Mouse (Mus musculus) lung, embryonic 15.5 days (tissue): ENCODE results near the gene H3f3b. TPM values are rescaled to one million over a fixed set of nuclear protein-coding genes. Genes with fewer than 3 reads are reported as not detected.

Experiments
- ATAC-seq: fragments of 200-750 bp; cut with Nextera tagmentation; 2 replicates; pipeline ENCODE4 v1.8.0; 2017; ENCODE audit warnings: moderate number of reproducible peaks, borderline replicate concordance; ENCODE audit not compliant: low FRiP score, low TSS enrichment; ENCODE audit errors: extremely low read depth
- H3K27ac ChIP-seq: fragments of 300-500 bp; sonication (generic); 2 replicates; pipeline ENCODE4 v1.5.1; 2015; ENCODE audit warnings: moderate library complexity, mild to moderate bottlenecking, inconsistent platforms
- H3K27me3 ChIP-seq: fragments of 300-500 bp; sonication (generic); 2 replicates; pipeline ENCODE4 v1.6.1; 2015; ENCODE audit warnings: inconsistent platforms
- H3K36me3 ChIP-seq: fragments of 300-500 bp; sonication (generic); 2 replicates; pipeline ENCODE4 v1.6.1; 2015; ENCODE audit warnings: inconsistent platforms
- H3K4me1 ChIP-seq: fragments of 300-500 bp; sonication (generic); 2 replicates; pipeline ENCODE4 v1.6.1; 2015; ENCODE audit warnings: inconsistent platforms
- H3K4me2 ChIP-seq: fragments of 300-500 bp; sonication (generic); 2 replicates; pipeline ENCODE4 v1.6.1; 2015; ENCODE audit warnings: inconsistent platforms, mild to moderate bottlenecking, moderate library complexity
- H3K4me3 ChIP-seq: fragments of 300-500 bp; sonication (generic); 2 replicates; pipeline ENCODE4 v1.5.1; 2015; ENCODE audit warnings: mild to moderate bottlenecking, inconsistent platforms
- H3K9ac ChIP-seq: fragments of 300-500 bp; sonication (generic); 2 replicates; pipeline ENCODE4 v1.6.1; 2015; ENCODE audit warnings: inconsistent platforms
- H3K9me3 ChIP-seq: fragments of 300-500 bp; sonication (generic); 2 replicates; pipeline ENCODE4 v1.6.1; 2016; ENCODE audit warnings: inconsistent platforms
- WGBS: fragments of 180-500 bp; shearing (Covaris S2); methylation state at CpG from one replicate; pipeline ENCODE4 v1.1.7; 2015; 5-methylcytosine and 5-hydroxymethylcytosine counted together
- polyA plus RNA-seq: library from polyadenylated mRNA; unstranded; fragments of >200 nt; fragmentation: Nextera tagmentation; extraction: Ambion mirVana; gene quantifications from 2 replicates; pipeline ENCODE4 v1.2.1, GENCODE M21; 2015

Gene H3f3b
- polyA plus RNA-seq, 1 experiment from 2014 or later: 1,879 TPM

DNA sequence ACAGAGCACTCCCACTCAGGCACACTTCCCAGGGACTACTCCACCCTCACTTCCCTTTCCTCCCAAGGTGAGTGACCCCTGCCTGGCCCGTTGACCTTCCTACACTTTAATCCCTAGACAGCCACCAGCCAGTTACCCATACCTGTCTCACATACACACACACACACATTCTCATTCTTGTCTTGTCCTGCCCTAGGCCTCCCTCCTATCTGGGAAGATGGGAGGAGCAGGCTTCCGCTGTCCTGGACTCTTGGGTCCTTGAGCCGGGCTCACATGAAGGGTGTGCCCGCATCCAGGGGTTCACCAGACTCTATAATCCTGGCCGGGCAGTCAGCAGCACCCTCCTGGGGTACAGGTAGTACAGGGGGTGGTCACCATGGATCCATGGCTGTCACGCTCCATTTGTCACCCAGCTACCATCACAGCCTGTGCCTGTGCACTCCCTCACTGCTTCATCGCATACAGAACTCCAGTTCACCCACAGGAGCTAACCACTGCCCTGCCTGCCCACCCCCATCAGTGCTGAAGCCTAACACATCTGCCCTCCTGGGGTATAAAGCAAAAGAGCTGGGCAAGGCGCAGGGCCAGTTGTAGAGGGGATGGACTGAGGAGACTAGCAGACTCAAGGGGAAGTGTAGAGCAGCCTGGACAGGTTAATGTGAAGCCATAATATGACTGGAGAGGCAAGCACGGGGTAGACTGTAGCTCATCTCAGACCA is 21.9 kb downstream of the H3f3b start:
- Histone ChIP-seq H3K4me2 (peak overlapping the region; percentile 82), H3K9me3 (no peaks in the 10 kb centered on the region), H3K27me3 (0 out of 2 replicates have a peak, but pooled peaks cover 2% of the 10 kb centered on the region), H3K4me1 (peaks cover 17% of the 10 kb centered on the region), H3K4me3 (peak overlapping the region; percentile 36), H3K27ac (peak overlapping the region; percentile 79), H3K9ac (peak overlapping the region; percentile 26; the same call in 1 of the 2 replicates), H3K36me3 (peaks cover 29% of the 10 kb centered on the region)
- WGBS: 65% methylated on average over 9 of the region's 9 CpGs
- ATAC-seq: peak; percentile 1; the same call in 1 of the 2 replicates

DNA sequence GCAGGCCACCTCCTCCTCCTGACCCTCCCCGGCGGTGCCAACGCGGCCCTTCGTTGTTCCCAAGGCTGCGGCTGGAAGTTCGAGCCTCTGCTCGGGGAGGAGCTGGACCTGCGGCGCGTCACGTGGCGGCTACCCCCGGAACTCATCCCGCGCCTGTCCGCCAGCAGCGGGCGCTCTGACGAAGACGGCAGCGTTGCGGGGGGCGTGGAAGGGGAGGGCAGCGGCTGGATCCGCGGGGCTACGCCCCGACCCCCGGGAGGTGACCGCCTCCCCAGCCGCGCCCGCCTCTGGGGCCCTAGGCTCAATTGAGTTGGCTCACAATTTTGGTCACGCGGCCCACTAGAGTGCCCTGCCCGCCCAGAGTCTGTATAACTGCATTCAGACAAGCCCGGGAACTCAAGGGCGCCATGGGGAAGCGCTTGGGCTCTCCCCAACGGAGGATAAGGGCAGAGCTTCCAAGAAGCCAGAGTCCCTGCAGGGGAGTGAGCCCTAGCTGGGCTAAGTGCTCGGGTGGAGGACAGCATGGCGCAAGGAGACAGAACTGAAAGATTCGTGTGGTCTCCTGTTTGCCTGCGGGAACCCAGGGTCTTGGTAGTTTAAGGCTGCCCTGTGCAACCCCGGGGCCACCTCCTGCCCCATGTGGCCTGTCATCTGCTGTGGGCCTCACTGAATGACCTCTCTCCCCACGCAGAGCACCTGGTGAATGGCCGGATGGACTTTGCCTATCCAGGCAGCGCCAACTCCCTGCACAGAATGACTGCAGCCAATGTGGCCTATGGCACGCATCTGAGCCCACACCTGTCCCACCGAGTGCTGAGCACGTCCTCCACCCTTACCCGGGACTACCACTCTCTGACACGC is 22.7 kb downstream of the H3f3b start:
- ATAC-seq: peak; percentile 86
- WGBS: 5% methylated on average over 54 of the region's 54 CpGs
- Histone ChIP-seq H3K4me3 (peak overlapping the region; percentile 36), H3K9ac (peak overlapping the region; percentile 26), H3K4me2 (peak overlapping the region; percentile 82), H3K9me3 (no peaks in the 10 kb centered on the region), H3K27me3 (peaks cover 9% of the 10 kb centered on the region), H3K36me3 (peaks cover 26% of the 10 kb centered on the region), H3K27ac (peak overlapping the region; percentile 79), H3K4me1 (peaks cover 14% of the 10 kb centered on the region)

GRCm38 (mm10) chr11:116004186-116004823 is 23.5 kb downstream of the H3f3b start:
- no peaks in the 10 kb centered on the region for H3K9me3 ChIP-seq
- peaks cover 20% of the 10 kb centered on the region for H3K36me3 ChIP-seq
- H3K4me2 ChIP-seq: peak overlapping the region; percentile 82
- H3K27me3 ChIP-seq: peaks cover 13% of the 10 kb centered on the region
- no peak for ATAC-seq
- H3K9ac ChIP-seq: peak overlapping the region; percentile 26
- peak overlapping the region; percentile 79 for H3K27ac ChIP-seq
- peaks cover 14% of the 10 kb centered on the region for H3K4me1 ChIP-seq
- H3K4me3 ChIP-seq: peak overlapping the region; percentile 36
- 33% methylated on average over 8 of the region's 8 CpGs for WGBS

DNA sequence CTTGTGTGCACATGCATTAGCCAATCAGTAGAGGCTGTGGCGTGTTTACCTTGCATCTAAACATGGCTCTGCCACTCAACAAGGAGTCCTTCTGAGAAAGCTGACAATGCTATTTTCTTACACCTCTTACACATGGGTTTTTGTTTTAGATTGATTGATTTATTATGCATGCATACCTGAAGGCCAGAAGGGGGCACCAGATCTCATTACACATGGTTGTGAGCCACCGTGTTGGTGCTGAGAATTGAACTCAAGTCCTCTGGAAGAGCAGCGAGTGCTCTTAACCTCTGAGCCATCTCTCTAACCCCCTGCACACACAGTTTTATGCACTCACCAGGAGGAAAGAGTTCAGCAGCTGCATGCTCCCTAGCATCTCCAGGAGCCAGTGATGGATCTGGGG is 24.9 kb downstream of the H3f3b start:
- Histone ChIP-seq H3K9me3 (no peaks in the 10 kb centered on the region), H3K4me1 (peaks cover 14% of the 10 kb centered on the region), H3K9ac (no peak overlapping the region), H3K27me3 (peaks cover 13% of the 10 kb centered on the region), H3K36me3 (peaks cover 11% of the 10 kb centered on the region; the same call in 1 of the 2 replicates), H3K4me3 (no peak overlapping the region), H3K4me2 (no peak overlapping the region), H3K27ac (no peak overlapping the region)
- ATAC-seq: no peak
- WGBS: 79% methylated on average over 3 of the region's 3 CpGs

GRCm38 (mm10) chr11:116001725-116002124 is 26.0 kb downstream of the H3f3b start:
- Histone ChIP-seq H3K27ac (no peak overlapping the region), H3K9me3 (no peaks in the 10 kb centered on the region), H3K9ac (no peak overlapping the region), H3K4me1 (peaks cover 14% of the 10 kb centered on the region), H3K27me3 (peaks cover 13% of the 10 kb centered on the region), H3K4me2 (no peak overlapping the region), H3K36me3 (0 out of 2 replicates have a peak, but pooled peaks cover 2% of the 10 kb centered on the region), H3K4me3 (no peak overlapping the region)
- no peak for ATAC-seq
- WGBS: 52% methylated on average over 6 of the region's 6 CpGs

- H3K4me1 ChIP-seq: peaks cover 11% of the 10 kb centered on the region
- ATAC-seq: no peak
- H3K4me3 ChIP-seq: no peak overlapping the region
- H3K4me2 ChIP-seq: no peak overlapping the region
- H3K9ac ChIP-seq: no peak overlapping the region
- peaks cover 13% of the 10 kb centered on the region for H3K27me3 ChIP-seq
- H3K36me3 ChIP-seq: no peaks in the 10 kb centered on the region
- WGBS: 49% methylated on average over 10 of the region's 10 CpGs
- H3K9me3 ChIP-seq: no peaks in the 10 kb centered on the region
- H3K27ac ChIP-seq: no peak overlapping the region
These were observed 27.2 kb downstream of the H3f3b start for GRCm38 (mm10) chr11:116000607-116001006.

GRCm38 (mm10) chr11:115999538-116000143 is 28.1 kb downstream of the H3f3b start:
- H3K9ac ChIP-seq: no peak overlapping the region
- no peaks in the 10 kb centered on the region for H3K9me3 ChIP-seq
- H3K4me1 ChIP-seq: peaks cover 4% of the 10 kb centered on the region
- ATAC-seq: no peak
- H3K27me3 ChIP-seq: peaks cover 13% of the 10 kb centered on the region
- H3K4me3 ChIP-seq: no peak overlapping the region
- no peaks in the 10 kb centered on the region for H3K36me3 ChIP-seq
- H3K27ac ChIP-seq: no peak overlapping the region
- 11% methylated on average over 14 of the region's 14 CpGs for WGBS
- no peak overlapping the region for H3K4me2 ChIP-seq

- H3K9ac ChIP-seq: no peak overlapping the region
- WGBS: 43% methylated on average over 7 of the region's 7 CpGs
- no peak overlapping the region for H3K4me3 ChIP-seq
- no peaks in the 10 kb centered on the region for H3K9me3 ChIP-seq
- no peaks in the 10 kb centered on the region; the same call in 1 of the 2 replicates for H3K4me1 ChIP-seq
- ATAC-seq: no peak
- H3K36me3 ChIP-seq: no peaks in the 10 kb centered on the region
- H3K4me2 ChIP-seq: no peak overlapping the region
- peaks cover 13% of the 10 kb centered on the region for H3K27me3 ChIP-seq
- H3K27ac ChIP-seq: no peak overlapping the region
These were observed 28.7 kb downstream of the H3f3b start for GRCm38 (mm10) chr11:115999027-115999426.

- Histone ChIP-seq H3K4me3 (no peak overlapping the region), H3K4me1 (no peaks in the 10 kb centered on the region; the same call in 1 of the 2 replicates), H3K36me3 (no peaks in the 10 kb centered on the region), H3K4me2 (no peak overlapping the region), H3K9ac (no peak overlapping the region), H3K27me3 (peaks cover 13% of the 10 kb centered on the region), H3K27ac (no peak overlapping the region), H3K9me3 (no peaks in the 10 kb centered on the region)
- ATAC-seq: no peak
- 66% methylated on average over 5 of the region's 5 CpGs for WGBS
These were observed 30.1 kb downstream of the H3f3b start for GRCm38 (mm10) chr11:115997662-115998061.

DNA sequence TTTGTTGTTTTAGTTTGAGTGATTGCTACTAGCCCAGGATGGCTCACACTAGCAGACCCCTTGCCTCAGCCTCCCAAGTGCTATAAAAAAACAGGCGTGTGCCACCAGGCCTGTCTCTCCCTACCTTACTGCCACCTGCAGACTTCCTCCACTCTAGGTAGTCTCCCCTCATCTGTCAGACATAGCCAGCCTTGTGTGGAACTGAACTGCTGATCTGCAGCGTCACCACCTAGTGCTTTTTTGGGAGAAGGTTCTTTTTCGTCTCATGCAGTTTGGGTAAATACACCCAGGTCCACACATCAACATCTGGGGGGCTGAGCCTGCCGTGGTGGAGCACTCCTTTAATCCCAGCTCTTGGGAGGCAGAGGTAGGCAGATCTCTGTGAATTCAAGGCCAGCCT is 30.7 kb downstream of the H3f3b start:
- no peak for ATAC-seq

GRCm38 (mm10) chr11:115995256-115995655 is 32.5 kb downstream of the H3f3b start:
- 82% methylated on average over 3 of the region's 3 CpGs for WGBS
- Histone ChIP-seq H3K4me3 (no peak overlapping the region), H3K27ac (no peak overlapping the region), H3K27me3 (peaks cover 7% of the 10 kb centered on the region), H3K9me3 (no peaks in the 10 kb centered on the region), H3K4me2 (no peak overlapping the region), H3K36me3 (no peaks in the 10 kb centered on the region), H3K4me1 (no peaks in the 10 kb centered on the region; the same call in 1 of the 2 replicates), H3K9ac (no peak overlapping the region)
- no peak for ATAC-seq

More for the DNA sequence above, 30.7 kb downstream of the H3f3b start:
- Histone ChIP-seq H3K9ac (no peak overlapping the region), H3K27me3 (peaks cover 13% of the 10 kb centered on the region), H3K27ac (no peak overlapping the region), H3K9me3 (no peaks in the 10 kb centered on the region), H3K36me3 (no peaks in the 10 kb centered on the region), H3K4me3 (no peak overlapping the region), H3K4me2 (no peak overlapping the region), H3K4me1 (no peaks in the 10 kb centered on the region; the same call in 1 of the 2 replicates)
- 69% methylated on average over 4 of the region's 4 CpGs for WGBS
